Mouse (Mus musculus): ENCODE data around the gene Olfr283. TPM values are rescaled to one million over a fixed set of nuclear protein-coding genes. Genes with fewer than 3 reads are reported as not detected.
"Not testable (repeated sequence)": the region's sequence is repeated elsewhere in the genome, so short reads cannot be mapped to it uniquely, and the experiment has no call there.

The Olfr283 gene
- 0.08 TPM in 1 of 2 replicates, not detected in the other for polyA plus RNA-seq (2016; fragmentation: Nextera tagmentation; extraction: Ambion mirVana)

DNA sequence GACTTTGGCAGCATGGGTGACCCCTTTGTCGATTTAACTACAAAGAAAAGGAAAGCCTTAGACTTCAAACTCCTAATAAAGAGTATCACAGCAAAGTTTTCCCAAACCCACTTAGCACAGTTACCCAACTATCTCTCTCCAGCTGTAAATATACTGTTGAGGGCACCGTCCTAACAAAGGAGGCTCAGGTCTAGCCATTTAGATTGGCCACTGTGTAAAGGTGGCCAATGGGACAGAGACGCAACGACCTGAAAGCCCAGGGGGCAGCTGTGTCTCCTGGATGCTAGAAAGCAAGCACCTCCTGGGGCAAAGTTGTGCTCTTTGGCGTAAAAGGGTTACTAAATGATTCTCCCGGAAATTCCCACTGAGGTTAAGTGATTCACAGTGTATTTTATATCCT lies at the start of gene Olfr283:
Gene Olfr283 (minus strand): TSS at position 101 of the 400 bp plus-strand sequence.
- H3K27ac ChIP-seq = no peak within 1 kb of the TSS
- H3K4me1 ChIP-seq = no peaks in the 10 kb centered on the region
- H3K9me3 ChIP-seq = no peaks in the 10 kb centered on the region
- no peak for ATAC-seq (ENCODE audit: low FRiP score)
- no peak within 1 kb of the TSS for H3K9ac ChIP-seq
- H3K4me2 ChIP-seq = no peak within 1 kb of the TSS
- H3K36me3 ChIP-seq (replicated peaks) = no peaks in the 10 kb centered on the region
- no peaks in the 10 kb centered on the region for H3K27me3 ChIP-seq
- no peak within 1 kb of the TSS for H3K4me3 ChIP-seq (replicated peaks)
- WGBS = 84% methylated on average over 6 of the region's 6 CpGs

- Histone ChIP-seq H3K4me2 (no peak overlapping the region), H3K9me3 (no peaks in the 10 kb centered on the region), H3K27ac (no peak overlapping the region), H3K27me3 (0 out of 2 replicates have a peak, but pooled peaks cover 3% of the 10 kb centered on the region), H3K4me1 (peaks cover 12% of the 10 kb centered on the region), H3K9ac (no peak overlapping the region), H3K4me3 (replicated peaks) (no peak overlapping the region), H3K36me3 (replicated peaks) (no peaks in the 10 kb centered on the region)
- ATAC-seq (ENCODE audit: low FRiP score) = no peak
- 93% methylated on average over 7 of the region's 7 CpGs for WGBS
Observed at GRCm38 (mm10) chr15:98425188-98425587, 44.4 kb upstream of the Olfr283 start.

DNA sequence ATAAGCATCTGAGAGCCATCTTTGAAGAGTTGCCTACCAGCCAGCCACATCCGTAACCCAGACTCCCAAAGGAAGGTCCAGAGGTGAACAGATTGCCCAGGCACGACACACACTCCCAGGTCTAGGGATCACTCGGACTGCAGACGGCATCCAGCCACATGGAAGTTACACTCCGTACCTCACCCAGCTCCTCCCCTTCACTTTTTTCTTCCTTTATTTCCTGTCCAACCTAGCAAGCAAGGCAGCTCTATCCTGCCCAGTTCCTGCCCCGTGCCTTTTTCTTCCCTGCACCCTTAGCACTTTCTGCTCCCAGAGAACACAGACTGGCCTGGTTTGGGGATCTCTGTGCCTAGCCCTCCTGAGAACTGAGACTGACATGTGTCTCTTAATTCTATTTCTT lies 44.0 kb upstream of the Olfr283 start:
- Histone ChIP-seq H3K4me3 (replicated peaks) (no peak overlapping the region), H3K4me1 (peaks cover 12% of the 10 kb centered on the region), H3K27ac (no peak overlapping the region), H3K9ac (no peak overlapping the region), H3K36me3 (replicated peaks) (no peaks in the 10 kb centered on the region), H3K4me2 (no peak overlapping the region), H3K9me3 (no peaks in the 10 kb centered on the region), H3K27me3 (0 out of 2 replicates have a peak, but pooled peaks cover 3% of the 10 kb centered on the region)
- ATAC-seq (ENCODE audit: low FRiP score) = no peak
- 76% methylated on average over 6 of the region's 6 CpGs for WGBS

- no peak overlapping the region for H3K27ac ChIP-seq
Observed at GRCm38 (mm10) chr15:98424326-98424725, 43.6 kb upstream of the Olfr283 start.

DNA sequence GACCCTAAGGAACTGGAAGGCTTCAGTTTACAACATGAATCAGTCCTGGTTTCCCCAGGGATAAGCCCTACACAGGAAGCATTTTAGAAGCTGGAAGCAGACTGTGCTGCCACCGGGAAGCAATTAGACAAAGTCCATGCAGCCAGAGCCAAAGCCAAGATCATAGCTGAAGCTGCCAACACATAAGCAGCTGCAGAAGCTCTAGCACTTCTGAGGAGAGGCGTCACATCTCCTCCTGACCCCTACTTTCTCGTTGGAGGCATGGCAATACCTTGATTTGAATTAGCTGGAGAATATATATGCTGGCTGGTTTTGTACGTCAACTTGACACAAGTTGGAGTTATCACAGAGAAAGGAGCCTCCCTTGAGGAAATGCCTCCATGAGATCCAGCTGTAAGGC lies 40.2 kb upstream of the Olfr283 start:
- Histone ChIP-seq H3K4me2 (no peak overlapping the region), H3K27ac (no peak overlapping the region), H3K9ac (no peak overlapping the region), H3K27me3 (no peaks in the 10 kb centered on the region), H3K36me3 (replicated peaks) (no peaks in the 10 kb centered on the region), H3K9me3 (no peaks in the 10 kb centered on the region), H3K4me3 (replicated peaks) (no peak overlapping the region), H3K4me1 (peaks cover 12% of the 10 kb centered on the region)
- WGBS = 82% methylated on average over 4 of the region's 4 CpGs
- ATAC-seq (ENCODE audit: low FRiP score) = no peak

More at GRCm38 (mm10) chr15:98424326-98424725, 43.6 kb upstream of the Olfr283 start:
- no peak overlapping the region for H3K9ac ChIP-seq
- peaks cover 12% of the 10 kb centered on the region for H3K4me1 ChIP-seq
- WGBS = 68% methylated on average over 14 of the region's 14 CpGs
- H3K9me3 ChIP-seq = no peaks in the 10 kb centered on the region
- ATAC-seq (ENCODE audit: low FRiP score) = no peak
- H3K4me3 ChIP-seq (replicated peaks) = no peak overlapping the region
- H3K36me3 ChIP-seq (replicated peaks) = no peaks in the 10 kb centered on the region
- 0 out of 2 replicates have a peak, but pooled peaks cover 3% of the 10 kb centered on the region for H3K27me3 ChIP-seq
- H3K4me2 ChIP-seq = no peak overlapping the region

DNA sequence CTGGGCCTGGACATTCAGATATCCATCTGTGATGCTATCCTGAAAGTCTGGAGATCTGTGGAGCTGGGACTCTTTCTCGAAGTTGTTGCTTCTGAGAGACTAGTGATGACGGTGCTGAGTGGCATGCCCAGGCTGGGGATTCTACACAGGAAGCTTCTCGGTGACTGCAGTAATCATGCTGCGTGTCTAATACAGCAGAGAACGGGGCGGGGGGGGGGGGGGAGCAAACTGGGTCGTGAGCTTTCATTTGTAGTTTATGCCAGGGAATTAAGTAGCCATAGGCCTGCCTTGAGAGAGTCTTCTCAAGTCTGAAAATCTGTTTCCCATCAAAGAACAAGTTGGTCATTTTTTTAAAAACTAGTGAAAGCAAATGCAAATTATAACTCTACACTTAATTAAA lies 37.4 kb upstream of the Olfr283 start:
- no peak overlapping the region for H3K27ac ChIP-seq
- H3K9me3 ChIP-seq = no peaks in the 10 kb centered on the region
- no peak overlapping the region for H3K4me3 ChIP-seq (replicated peaks)
- H3K27me3 ChIP-seq = no peaks in the 10 kb centered on the region
- H3K4me2 ChIP-seq = no peak overlapping the region
- H3K36me3 ChIP-seq (replicated peaks) = no peaks in the 10 kb centered on the region
- no peak for ATAC-seq (ENCODE audit: low FRiP score)
- H3K9ac ChIP-seq = no peak overlapping the region
- WGBS = 86% methylated on average over 6 of the region's 7 CpGs
- H3K4me1 ChIP-seq = no peaks in the 10 kb centered on the region

GRCm38 (mm10) chr15:98417285-98417684 lies 36.5 kb upstream of the Olfr283 start:
- H3K27ac ChIP-seq; H3K9me3 ChIP-seq; H3K9ac ChIP-seq; H3K36me3 ChIP-seq (replicated peaks); ATAC-seq (ENCODE audit: low FRiP score); H3K4me3 ChIP-seq (replicated peaks); H3K27me3 ChIP-seq; H3K4me1 ChIP-seq; H3K4me2 ChIP-seq: not testable (repeated sequence)
- WGBS = 83% methylated on average over 1 of the region's 3 CpGs

GRCm38 (mm10) chr15:98416802-98417201 lies 36.1 kb upstream of the Olfr283 start:
- H3K9ac ChIP-seq; H3K4me3 ChIP-seq (replicated peaks); H3K27me3 ChIP-seq; H3K9me3 ChIP-seq; H3K36me3 ChIP-seq (replicated peaks); H3K4me2 ChIP-seq; ATAC-seq (ENCODE audit: low FRiP score); H3K4me1 ChIP-seq; H3K27ac ChIP-seq: not testable (repeated sequence)

DNA sequence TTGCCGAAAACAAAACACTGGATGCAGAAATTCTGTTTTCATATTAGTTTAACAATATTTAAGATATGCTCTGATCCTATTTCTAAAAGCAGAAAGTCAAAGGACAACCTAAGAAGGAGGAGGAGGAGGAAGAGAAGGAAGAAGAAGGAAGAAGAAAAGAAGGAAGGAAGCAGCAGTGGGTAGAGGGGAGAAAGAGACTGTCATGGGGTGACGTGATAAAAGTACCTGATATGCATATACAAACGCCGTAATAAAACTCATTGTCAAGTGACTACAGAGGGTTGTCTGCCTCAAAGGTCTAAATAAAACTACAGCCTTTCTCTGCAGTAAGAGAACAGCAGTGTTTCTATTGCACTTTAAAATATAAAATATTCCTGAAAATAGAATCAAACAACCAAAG lies 35.2 kb upstream of the Olfr283 start:
- Histone ChIP-seq H3K4me3 (replicated peaks) (no peak overlapping the region), H3K27me3 (no peaks in the 10 kb centered on the region), H3K4me2 (no peak overlapping the region), H3K27ac (no peak overlapping the region), H3K9ac (no peak overlapping the region), H3K4me1 (no peaks in the 10 kb centered on the region), H3K36me3 (replicated peaks) (no peaks in the 10 kb centered on the region), H3K9me3 (no peaks in the 10 kb centered on the region)
- ATAC-seq (ENCODE audit: low FRiP score) = no peak
- WGBS = 85% methylated on average over 4 of the region's 4 CpGs

- no peaks in the 10 kb centered on the region for H3K36me3 ChIP-seq (replicated peaks)
- H3K4me1 ChIP-seq = no peaks in the 10 kb centered on the region
- WGBS = 92% methylated on average over 5 of the region's 9 CpGs
- no peak overlapping the region for H3K9ac ChIP-seq
- no peak overlapping the region for H3K4me3 ChIP-seq (replicated peaks)
- no peak overlapping the region for H3K4me2 ChIP-seq
- no peak for ATAC-seq (ENCODE audit: low FRiP score)
- H3K27me3 ChIP-seq = no peaks in the 10 kb centered on the region
- no peak overlapping the region for H3K27ac ChIP-seq
- H3K9me3 ChIP-seq = no peaks in the 10 kb centered on the region
Observed at GRCm38 (mm10) chr15:98410249-98410648, 29.5 kb upstream of the Olfr283 start.

DNA sequence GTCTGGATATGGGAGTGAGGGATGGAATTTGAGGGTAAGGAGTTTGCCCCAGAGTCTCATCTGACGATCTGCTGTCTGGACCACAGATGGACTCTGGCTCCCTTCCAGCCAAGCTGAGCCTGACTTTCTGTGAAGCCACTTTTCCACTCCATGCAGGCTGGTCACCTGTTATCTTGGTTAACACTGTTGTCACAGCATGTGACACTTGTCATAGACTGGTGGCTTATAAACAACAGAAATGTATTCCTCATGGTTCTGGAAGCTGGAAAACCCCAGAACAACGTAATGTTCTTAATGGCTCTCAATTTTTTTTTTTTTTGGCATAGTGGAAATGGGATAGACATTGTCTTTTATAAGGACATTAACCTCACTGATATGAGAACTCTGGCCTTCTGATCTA lies 28.9 kb upstream of the Olfr283 start:
- Histone ChIP-seq H3K27me3 (no peaks in the 10 kb centered on the region), H3K4me3 (replicated peaks) (no peak overlapping the region), H3K4me2 (no peak overlapping the region), H3K27ac (no peak overlapping the region), H3K4me1 (no peaks in the 10 kb centered on the region), H3K9me3 (no peaks in the 10 kb centered on the region), H3K9ac (no peak overlapping the region), H3K36me3 (replicated peaks) (no peaks in the 10 kb centered on the region)
- 93% methylated on average over 2 of the region's 2 CpGs for WGBS
- no peak for ATAC-seq (ENCODE audit: low FRiP score)

GRCm38 (mm10) chr15:98408406-98409060 lies 27.8 kb upstream of the Olfr283 start:
- WGBS = 74% methylated on average over 17 of the region's 17 CpGs
- H3K9me3 ChIP-seq = no peaks in the 10 kb centered on the region
- H3K4me2 ChIP-seq = no peak overlapping the region
- no peaks in the 10 kb centered on the region for H3K4me1 ChIP-seq
- H3K9ac ChIP-seq = no peak overlapping the region
- H3K36me3 ChIP-seq (replicated peaks) = no peaks in the 10 kb centered on the region
- no peak for ATAC-seq (ENCODE audit: low FRiP score)
- no peak overlapping the region for H3K27ac ChIP-seq
- no peaks in the 10 kb centered on the region for H3K27me3 ChIP-seq
- no peak overlapping the region for H3K4me3 ChIP-seq (replicated peaks)

- no peak overlapping the region for H3K9ac ChIP-seq
- H3K4me2 ChIP-seq = no peak overlapping the region
- no peak overlapping the region for H3K4me3 ChIP-seq (replicated peaks)
- WGBS = 88% methylated on average over 10 of the region's 10 CpGs
- ATAC-seq (ENCODE audit: low FRiP score) = no peak
- no peaks in the 10 kb centered on the region for H3K36me3 ChIP-seq (replicated peaks)
- H3K27me3 ChIP-seq = no peaks in the 10 kb centered on the region
- no peaks in the 10 kb centered on the region for H3K4me1 ChIP-seq
- no peaks in the 10 kb centered on the region for H3K9me3 ChIP-seq
- H3K27ac ChIP-seq = no peak overlapping the region
Observed at GRCm38 (mm10) chr15:98402356-98402755, 21.6 kb upstream of the Olfr283 start.
